Mouse (Mus musculus) Muller cell, postnatal 12 days (primary cell): Measurements from ENCODE around the gene Neurog3.

ENCODE experiments used
- DNase-seq: peaks from one replicate; pipeline ENCODE4 v3.0.0-alpha.2; 2015; ENCODE audit errors: inconsistent ontology term

The Neurog3 gene

DNA sequence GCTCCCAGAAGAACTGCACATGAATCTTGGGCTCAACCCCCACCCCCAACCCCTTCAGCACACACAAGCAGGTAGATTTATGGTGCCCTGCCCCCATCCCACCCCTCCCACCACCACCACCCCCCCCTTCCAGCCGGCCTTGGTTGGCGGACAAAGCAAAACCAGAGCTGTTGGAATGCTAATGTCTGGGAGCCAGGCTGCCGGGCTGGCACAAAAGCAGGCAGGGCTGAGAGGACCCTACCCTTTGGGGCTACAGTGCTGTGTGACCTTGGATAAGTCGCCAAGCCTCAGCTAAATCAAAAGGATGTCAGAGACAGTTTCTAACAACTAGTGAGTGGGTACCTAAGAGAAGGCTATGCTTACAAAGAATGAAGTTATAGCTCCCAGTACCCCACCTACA is 4.3 kb downstream of the Neurog3 start:
- DNase-seq: no peak

GRCm38 (mm10) chr10:62138040-62138439 is 5.2 kb downstream of the Neurog3 start:
- DNase-seq: no peak

- no peak for DNase-seq
Measured at GRCm38 (mm10) chr10:62143820-62144219, 10.9 kb downstream of the Neurog3 start, which contains the start of gene Fam241b. TSS of gene Fam241b (minus strand) at chr10:62143920.

DNA sequence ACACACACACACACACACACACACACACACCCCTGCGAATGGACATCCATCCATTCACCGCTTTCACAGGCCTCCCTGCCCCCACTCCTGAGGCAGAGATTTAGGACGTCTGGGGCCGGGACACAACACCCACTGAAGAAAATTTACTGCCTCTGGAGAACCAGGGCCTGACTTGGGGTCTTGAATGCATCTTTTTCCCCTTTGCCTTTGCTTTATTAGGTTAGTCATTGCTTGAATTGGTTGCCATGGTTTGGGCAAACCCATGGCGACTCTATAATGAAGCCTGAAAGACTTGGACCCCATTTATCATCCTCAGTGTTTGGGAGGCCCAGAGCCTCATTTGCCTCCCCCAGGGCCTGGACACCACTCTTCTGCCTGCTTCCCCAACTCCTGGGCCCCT is 13.1 kb downstream of the Neurog3 start:
- DNase-seq: no peak

DNA sequence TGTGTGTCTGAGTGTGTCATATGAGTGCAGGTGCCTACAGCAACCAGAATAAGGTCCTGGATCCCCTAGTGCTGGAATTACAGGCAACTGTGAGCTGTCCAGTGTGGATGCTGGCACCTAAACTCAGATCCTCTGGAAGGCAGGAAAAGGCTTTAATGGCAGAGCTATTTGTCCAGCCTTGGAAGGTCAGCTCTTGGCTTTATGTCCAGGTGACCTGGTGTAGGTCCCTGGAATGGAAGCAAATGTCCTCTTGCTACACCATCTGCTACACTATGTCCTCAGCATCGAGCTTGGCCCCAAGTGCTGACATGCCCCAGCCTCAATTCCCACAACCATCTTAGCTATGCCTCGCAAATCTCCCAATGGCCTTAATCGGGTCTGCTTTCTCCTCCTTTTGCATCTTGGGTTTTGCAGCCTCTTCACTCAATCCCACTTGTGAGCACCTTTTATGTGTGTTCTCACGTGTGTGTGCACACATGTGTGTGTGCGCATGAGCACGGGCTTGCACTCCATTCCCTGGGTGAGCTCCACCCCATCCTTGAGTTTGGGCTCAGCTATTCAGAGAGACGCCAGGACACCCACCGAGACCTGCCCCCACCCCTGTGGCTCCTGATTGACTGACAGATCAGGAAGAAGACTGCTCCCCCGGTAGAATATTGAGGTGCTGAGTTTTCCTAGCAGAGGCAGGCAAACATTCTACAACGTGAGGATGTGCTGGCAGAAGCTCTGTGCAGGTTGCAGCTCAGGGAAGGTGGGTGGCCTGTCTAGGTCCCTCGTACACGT is 14.8 kb downstream of the Neurog3 start:
- DNase-seq: no peak

DNA sequence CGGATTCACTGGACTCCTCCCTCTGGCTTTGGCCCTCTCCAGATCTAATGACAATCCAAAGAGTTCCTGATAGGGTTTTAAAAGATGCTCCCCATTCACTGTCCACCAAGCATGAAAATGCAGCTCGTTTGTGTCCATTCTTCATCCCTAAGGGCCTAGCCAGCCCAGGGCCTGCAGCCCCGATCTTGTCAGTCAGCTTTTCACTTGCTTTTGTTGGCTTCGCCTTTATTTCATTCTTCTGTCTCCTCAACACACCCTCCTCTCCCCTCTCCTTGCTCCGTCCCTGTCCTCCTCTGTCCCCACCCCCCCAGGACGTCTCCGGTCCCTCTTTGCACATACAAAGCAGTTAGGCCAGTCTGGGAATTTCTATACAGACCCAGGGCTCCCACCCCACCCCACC is 17.0 kb downstream of the Neurog3 start:
- DNase-seq: no peak

GRCm38 (mm10) chr10:62162410-62162809 is 29.5 kb downstream of the Neurog3 start:
- no peak for DNase-seq

DNA sequence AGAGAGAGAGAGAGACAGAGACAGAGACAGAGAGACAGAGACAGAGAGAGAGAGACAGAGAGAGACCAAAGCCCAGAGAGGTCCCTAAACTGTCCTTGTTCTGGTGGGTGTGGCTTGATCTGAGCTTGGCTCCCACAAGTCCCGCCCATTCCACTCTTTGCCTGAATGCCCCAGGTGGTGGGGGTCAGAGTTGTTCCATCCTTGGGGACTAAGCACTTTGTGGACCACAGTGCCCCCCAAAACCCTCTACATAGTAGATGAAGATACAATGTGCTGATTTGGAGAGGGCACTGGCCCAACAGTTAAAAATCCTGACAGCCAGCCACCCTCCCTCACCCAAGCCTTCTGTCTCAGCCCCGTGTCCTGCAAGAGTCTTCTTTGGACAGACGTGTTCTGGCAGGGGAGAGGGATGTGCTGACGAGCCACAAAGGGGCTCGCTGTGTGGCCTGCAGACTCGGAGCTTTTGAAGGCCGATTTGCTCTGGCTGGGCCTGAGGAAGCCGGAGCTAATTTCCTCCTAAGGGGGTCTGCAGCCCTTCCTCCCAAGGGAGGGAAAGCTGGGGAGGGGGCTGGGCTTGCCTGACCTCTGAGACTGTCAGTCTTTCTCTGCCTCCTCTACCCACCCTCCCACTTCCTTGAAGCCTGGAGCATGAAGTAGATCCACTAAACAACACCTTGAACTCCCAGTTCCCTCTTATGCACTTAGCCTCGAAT is 40.1 kb downstream of the Neurog3 start:
- DNase-seq: no peak

- DNase-seq: no peak
Measured at GRCm38 (mm10) chr10:62173941-62174448, 41.1 kb downstream of the Neurog3 start.

- no peak for DNase-seq
Measured at GRCm38 (mm10) chr10:62174533-62175313, 41.8 kb downstream of the Neurog3 start.

DNA sequence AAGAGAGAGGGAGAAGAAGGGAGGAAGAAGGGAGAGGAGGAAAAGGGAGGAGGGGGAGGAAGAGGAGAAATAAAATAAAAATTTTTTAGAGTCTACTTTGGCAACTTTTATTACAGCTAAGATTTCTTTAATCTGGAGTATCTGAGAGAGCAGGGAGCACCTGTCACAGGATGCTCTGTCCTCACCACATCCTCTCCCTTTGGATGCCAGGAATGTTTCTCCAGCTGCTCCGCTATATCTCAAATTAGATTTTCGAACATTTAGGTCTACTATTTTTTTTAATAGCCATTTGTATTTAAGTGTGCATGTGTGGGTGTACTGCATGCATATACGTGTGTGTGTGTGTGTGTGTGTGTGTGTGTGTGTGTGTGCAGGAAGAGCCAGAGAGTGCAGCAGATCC is 47.1 kb downstream of the Neurog3 start:
- no peak for DNase-seq

GRCm38 (mm10) chr10:62181701-62182100 is 48.8 kb downstream of the Neurog3 start:
- DNase-seq: no peak

DNA sequence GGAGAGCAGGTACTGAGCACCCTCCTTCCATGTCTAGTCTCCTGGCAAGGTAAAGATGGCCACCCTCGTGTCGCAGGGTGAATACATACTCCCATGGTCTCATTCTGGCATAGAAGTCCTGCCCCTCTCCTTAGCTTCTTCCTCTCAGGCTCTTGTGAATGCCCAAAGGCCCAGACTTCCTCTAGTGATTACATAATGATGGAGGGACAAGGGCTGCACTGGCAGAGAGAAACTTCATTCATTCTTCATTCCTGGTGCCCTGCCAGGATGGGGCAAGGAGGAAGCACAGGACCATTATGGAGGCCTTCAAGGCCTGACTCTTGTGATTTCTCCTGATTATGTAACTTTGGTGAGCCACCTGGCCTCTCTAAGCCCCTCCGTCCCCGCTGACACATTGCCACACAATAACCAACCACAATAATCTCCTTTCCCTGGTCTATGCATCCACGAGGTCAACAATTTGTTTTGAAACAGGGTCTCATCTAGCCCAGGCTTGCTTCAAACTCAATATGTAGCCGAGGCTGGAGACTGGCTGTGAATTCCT is 49.7 kb downstream of the Neurog3 start:
- DNase-seq: peak; percentile 63

DNA sequence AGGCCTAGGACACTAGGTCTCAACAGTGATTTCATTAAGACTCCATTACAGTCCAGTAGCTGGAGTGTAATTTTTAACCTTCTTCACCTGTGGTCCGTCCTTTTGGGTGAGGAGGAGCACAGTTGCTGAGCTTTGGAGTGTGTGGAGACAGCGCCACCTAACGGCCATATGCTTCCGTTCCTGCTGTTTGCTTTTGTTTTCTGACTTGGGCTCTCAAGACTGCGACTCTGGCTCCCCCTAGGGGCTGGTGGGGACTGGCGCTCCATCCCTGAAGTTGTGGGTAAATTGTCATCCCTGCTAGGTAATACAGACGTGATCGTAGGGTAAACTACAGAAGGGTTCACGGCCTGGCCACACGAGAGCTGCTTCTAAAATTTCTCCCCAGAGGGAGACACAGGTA is 50.2 kb downstream of the Neurog3 start:
- DNase-seq: peak; percentile 92
